Mouse (Mus musculus): Measurements from ENCODE around the gene Dpp7. TPM values are rescaled to one million over a fixed set of nuclear protein-coding genes. Genes with fewer than 3 reads are reported as not detected.

Gene Dpp7
- polyA plus RNA-seq, 1 experiment = 24.4 TPM

- Histone ChIP-seq H3K4me1 (ENCODE audit: control insufficient read depth, insufficient read depth, insufficient read length, low read length) (peaks cover 29% of the 10 kb centered on the region), H3K36me3 (ENCODE audit: control insufficient read depth, insufficient read depth, low read length) (peaks cover 24% of the 10 kb centered on the region), H3K27me3 (ENCODE audit: control insufficient read depth, insufficient read depth, low read length) (no peaks in the 10 kb centered on the region), H3K4me3 (ENCODE audit: low read depth, low read length) (peak within 1 kb of the TSS; percentile 91), H3K27ac (ENCODE audit: insufficient read depth, low read depth, low read length) (peak within 1 kb of the TSS; percentile 89)
- no peak for TF ChIP-seq CTCF (IDR thresholded peaks at IDR 0.05; ENCODE audit: extremely low read depth, insufficient read length, insufficient replicate concordance, low read depth, low read length)
- peak; percentile 93 for TF ChIP-seq POLR2A (IDR thresholded peaks at IDR 0.05; ENCODE audit: low read depth, low read length)
- WGBS = under 1% methylated on average over 50 of the region's 54 CpGs
Measured at GRCm38 (mm10) chr2:25365091-25365761, 9.1 kb upstream of the Dpp7 start, which contains the start of gene Uap1l1. TSS of gene Uap1l1 (minus strand) at chr2:25365682.

GRCm38 (mm10) chr2:25364761-25365090, 8.6 kb upstream of the Dpp7 start:
- Histone ChIP-seq H3K36me3 (ENCODE audit: control insufficient read depth, insufficient read depth, low read length) (peaks cover 24% of the 10 kb centered on the region), H3K4me3 (ENCODE audit: low read depth, low read length) (peak overlapping the region; percentile 91), H3K27me3 (ENCODE audit: control insufficient read depth, insufficient read depth, low read length) (no peaks in the 10 kb centered on the region), H3K27ac (ENCODE audit: insufficient read depth, low read depth, low read length) (peak overlapping the region; percentile 89), H3K4me1 (ENCODE audit: control insufficient read depth, insufficient read depth, insufficient read length, low read length) (peaks cover 29% of the 10 kb centered on the region)
- TF ChIP-seq CTCF (IDR thresholded peaks at IDR 0.05; ENCODE audit: extremely low read depth, insufficient read length, insufficient replicate concordance, low read depth, low read length) (no peak), POLR2A (IDR thresholded peaks at IDR 0.05; ENCODE audit: low read depth, low read length) (no peak)
- WGBS = 35% methylated on average over 9 of the region's 9 CpGs

GRCm38 (mm10) chr2:25364313-25364712, 8.2 kb upstream of the Dpp7 start:
- Histone ChIP-seq H3K4me1 (ENCODE audit: control insufficient read depth, insufficient read depth, insufficient read length, low read length) (peaks cover 29% of the 10 kb centered on the region), H3K36me3 (ENCODE audit: control insufficient read depth, insufficient read depth, low read length) (peaks cover 24% of the 10 kb centered on the region), H3K4me3 (ENCODE audit: low read depth, low read length) (peak overlapping the region; percentile 91), H3K27me3 (ENCODE audit: control insufficient read depth, insufficient read depth, low read length) (no peaks in the 10 kb centered on the region), H3K27ac (ENCODE audit: insufficient read depth, low read depth, low read length) (peak overlapping the region; percentile 89)
- 61% methylated on average over 4 of the region's 4 CpGs for WGBS
- TF ChIP-seq CTCF (IDR thresholded peaks at IDR 0.05; ENCODE audit: extremely low read depth, insufficient read length, insufficient replicate concordance, low read depth, low read length) (no peak), POLR2A (IDR thresholded peaks at IDR 0.05; ENCODE audit: low read depth, low read length) (no peak)

GRCm38 (mm10) chr2:25363478-25364178, 7.5 kb upstream of the Dpp7 start:
- Histone ChIP-seq H3K27me3 (ENCODE audit: control insufficient read depth, insufficient read depth, low read length) (no peaks in the 10 kb centered on the region), H3K4me3 (ENCODE audit: low read depth, low read length) (peak overlapping the region; percentile 91), H3K27ac (ENCODE audit: insufficient read depth, low read depth, low read length) (peak overlapping the region; percentile 89), H3K4me1 (ENCODE audit: control insufficient read depth, insufficient read depth, insufficient read length, low read length) (peaks cover 26% of the 10 kb centered on the region), H3K36me3 (ENCODE audit: control insufficient read depth, insufficient read depth, low read length) (peaks cover 24% of the 10 kb centered on the region)
- TF ChIP-seq CTCF (IDR thresholded peaks at IDR 0.05; ENCODE audit: extremely low read depth, insufficient read length, insufficient replicate concordance, low read depth, low read length) (no peak), POLR2A (IDR thresholded peaks at IDR 0.05; ENCODE audit: low read depth, low read length) (no peak)
- 22% methylated on average over 13 of the region's 13 CpGs for WGBS

- no peak for TF ChIP-seq CTCF (IDR thresholded peaks at IDR 0.05; ENCODE audit: extremely low read depth, insufficient read length, insufficient replicate concordance, low read depth, low read length)
- no peak for TF ChIP-seq POLR2A (IDR thresholded peaks at IDR 0.05; ENCODE audit: low read depth, low read length)
- Histone ChIP-seq H3K36me3 (ENCODE audit: control insufficient read depth, insufficient read depth, low read length) (peaks cover 24% of the 10 kb centered on the region), H3K4me1 (ENCODE audit: control insufficient read depth, insufficient read depth, insufficient read length, low read length) (peaks cover 32% of the 10 kb centered on the region), H3K27me3 (ENCODE audit: control insufficient read depth, insufficient read depth, low read length) (no peaks in the 10 kb centered on the region), H3K4me3 (ENCODE audit: low read depth, low read length) (no peak overlapping the region), H3K27ac (ENCODE audit: insufficient read depth, low read depth, low read length) (no peak overlapping the region)
- 63% methylated on average over 4 of the region's 4 CpGs for WGBS
Measured at GRCm38 (mm10) chr2:25359848-25360247, 3.7 kb upstream of the Dpp7 start.

GRCm38 (mm10) chr2:25355419-25356066, 616 bp downstream of the Dpp7 start:
- peaks cover 12% of the 10 kb centered on the region for H3K4me1 ChIP-seq (ENCODE audit: control insufficient read depth, insufficient read depth, insufficient read length, low read length)
- no peaks in the 10 kb centered on the region for H3K27me3 ChIP-seq (ENCODE audit: control insufficient read depth, insufficient read depth, low read length)
- H3K36me3 ChIP-seq (ENCODE audit: control insufficient read depth, insufficient read depth, low read length) = peaks cover 25% of the 10 kb centered on the region
- H3K27ac ChIP-seq (ENCODE audit: insufficient read depth, low read depth, low read length) = no peak overlapping the region
- WGBS = 33% methylated on average over 18 of the region's 18 CpGs
- TF ChIP-seq CTCF (IDR thresholded peaks at IDR 0.05; ENCODE audit: extremely low read depth, insufficient read length, insufficient replicate concordance, low read depth, low read length) (no peak), POLR2A (IDR thresholded peaks at IDR 0.05; ENCODE audit: low read depth, low read length) (no peak)
- peak overlapping the region; percentile 64 for H3K4me3 ChIP-seq (ENCODE audit: low read depth, low read length)

GRCm38 (mm10) chr2:25354211-25354610, 1.9 kb downstream of the Dpp7 start:
- no peak for TF ChIP-seq POLR2A (IDR thresholded peaks at IDR 0.05; ENCODE audit: low read depth, low read length)
- no peak for TF ChIP-seq CTCF (IDR thresholded peaks at IDR 0.05; ENCODE audit: extremely low read depth, insufficient read length, insufficient replicate concordance, low read depth, low read length)
- no peak overlapping the region for H3K4me3 ChIP-seq (ENCODE audit: low read depth, low read length)
- H3K36me3 ChIP-seq (ENCODE audit: control insufficient read depth, insufficient read depth, low read length) = peaks cover 35% of the 10 kb centered on the region
- WGBS = 84% methylated on average over 6 of the region's 6 CpGs
- no peak overlapping the region for H3K27ac ChIP-seq (ENCODE audit: insufficient read depth, low read depth, low read length)
- H3K4me1 ChIP-seq (ENCODE audit: control insufficient read depth, insufficient read depth, insufficient read length, low read length) = peaks cover 12% of the 10 kb centered on the region
- H3K27me3 ChIP-seq (ENCODE audit: control insufficient read depth, insufficient read depth, low read length) = no peaks in the 10 kb centered on the region
